ENCODE assay signal across 15 mouse cellular contexts in the genomic region with DNA sequence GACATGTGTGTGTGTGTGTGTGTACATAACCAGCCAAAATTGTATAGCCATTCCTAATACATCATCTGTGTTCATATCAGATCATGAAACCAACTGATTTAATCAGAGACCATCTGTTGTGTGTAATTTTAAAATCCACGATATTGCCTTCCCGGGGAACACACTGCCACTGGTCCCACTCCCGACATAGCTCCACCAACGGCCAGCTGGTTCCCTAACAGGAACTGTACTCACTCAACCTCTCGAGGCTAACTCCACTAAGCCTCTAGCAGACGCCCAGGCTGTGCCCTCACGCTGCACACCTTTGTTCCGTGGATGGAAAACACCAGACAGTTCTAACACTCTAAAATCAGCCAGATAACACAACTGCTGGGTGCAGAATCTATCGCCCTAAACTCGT. TPM values are rescaled to one million over a fixed set of nuclear protein-coding genes. Genes with fewer than 3 reads are reported as not detected.
DNase-seq lines count a peak whose midpoint lies in the region; ATAC-seq lines count a peak whose summit lies in the region.
"Had no signal": no experiment of that assay in that cellular context is flagged by ENCODE, and none has a peak within 500 bp of the region (broad histone marks: within the 10 kb centered on the region; RNA-seq: fewer than 3 reads in every experiment).

No protein-coding gene starts in this region.

- ATAC-seq in cerebellum, adult (ENCODE audit: insufficient number of reproducible peaks, low FRiP score, low TSS enrichment), result no peak
- ATAC-seq: inflammation-experienced regulatory T-cells, adult 6 months; midbrain, embryonic 15.5 days had no signal

- peak; percentile 2 to 7 for DNase-seq in left cerebral cortex, adult 8-10 months (ENCODE audit: low spot score in 2 of 2)
- no peak for DNase-seq in left cerebral cortex, postnatal 4 days
- DNase-seq in frontal cortex, postnatal 36 days (ENCODE audit: low spot score in 2 of 2), result peak; percentile 31
- DNase-seq in layer of hippocampus, postnatal 14 days (ENCODE audit: low spot score in 2 of 2), result peak; percentile 16 to 42
- DNase-seq in right cerebral cortex, postnatal 25 days, result peak; percentile 12
- DNase-seq in retina, embryonic 14.5 days (ENCODE audit: low spot score), result no peak
- DNase-seq in testis, postnatal 10 days (ENCODE audit: low spot score), result no peak
- DNase-seq: adrenal gland, postnatal 10 days; B cell, adult 2 months; cerebellum, adult 2 months; kidney, adult 9 months had no signal

- intact Hi-C loops in left cerebral cortex, postnatal 4 days (cut with DNase I), result no loop called here

RNA-seq across cellular contexts. Expression of a gene that starts 40.2 kb away (rescaled TPM):
- under 1 TPM; 0.11 to 0.21 (median 0.15) TPM for total RNA-seq in left cerebral cortex, adult 8-10 months (2022)
- under 1 TPM; 0.22 to 0.24 TPM for total RNA-seq in left cerebral cortex, postnatal 4 days (2021)
- total RNA-seq in layer of hippocampus, postnatal 14 days (2021), result under 1 TPM; 0.12 to 0.69 TPM
- total RNA-seq: granulocyte monocyte progenitor cell, adult 5-6 weeks had no signal

RNA-seq across cellular contexts. Expression of a gene that starts 45.4 kb away (rescaled TPM):
- total RNA-seq in left cerebral cortex, adult 8-10 months (2022), result 100 to 1,000 TPM in 2 of 4 experiments, 10 to 100 TPM in 2; 88.7 to 108 (median 99.9) TPM
- 100 to 1,000 TPM; 119 to 122 TPM for total RNA-seq in left cerebral cortex, postnatal 4 days (2021)
- total RNA-seq in layer of hippocampus, postnatal 14 days (2021), result 100 to 1,000 TPM in 1 of 2 experiments, 10 to 100 TPM in 1; 99.5 to 108 TPM

Comparison
In these comparisons a context has a peak if more than half of its experiments do, and no peak if none do; other contexts are left out.
1. DNase-seq: peak in left cerebral cortex, adult 8-10 months (2 of 2), frontal cortex, postnatal 36 days (2 of 2), layer of hippocampus, postnatal 14 days (2 of 2) and right cerebral cortex, postnatal 25 days (single experiment); none in left cerebral cortex, postnatal 4 days (single experiment), retina, embryonic 14.5 days (single experiment) and testis, postnatal 10 days (single experiment).